Mouse (Mus musculus): ENCODE measurements around the gene Tax1bp1. TPM values are rescaled to one million over a fixed set of nuclear protein-coding genes. Genes with fewer than 3 reads are reported as not detected.
"Not testable (repeated sequence)": the region's sequence is repeated elsewhere in the genome, so short reads cannot be mapped to it uniquely, and the experiment has no call there.

The Tax1bp1 gene
- 115 and 158 TPM in 2 replicates for total RNA-seq (2015; ENCODE audit: low replicate concordance)
- total RNA-seq (2017; ENCODE audit: low replicate concordance), result 185 and 210 TPM in 2 replicates

DNA sequence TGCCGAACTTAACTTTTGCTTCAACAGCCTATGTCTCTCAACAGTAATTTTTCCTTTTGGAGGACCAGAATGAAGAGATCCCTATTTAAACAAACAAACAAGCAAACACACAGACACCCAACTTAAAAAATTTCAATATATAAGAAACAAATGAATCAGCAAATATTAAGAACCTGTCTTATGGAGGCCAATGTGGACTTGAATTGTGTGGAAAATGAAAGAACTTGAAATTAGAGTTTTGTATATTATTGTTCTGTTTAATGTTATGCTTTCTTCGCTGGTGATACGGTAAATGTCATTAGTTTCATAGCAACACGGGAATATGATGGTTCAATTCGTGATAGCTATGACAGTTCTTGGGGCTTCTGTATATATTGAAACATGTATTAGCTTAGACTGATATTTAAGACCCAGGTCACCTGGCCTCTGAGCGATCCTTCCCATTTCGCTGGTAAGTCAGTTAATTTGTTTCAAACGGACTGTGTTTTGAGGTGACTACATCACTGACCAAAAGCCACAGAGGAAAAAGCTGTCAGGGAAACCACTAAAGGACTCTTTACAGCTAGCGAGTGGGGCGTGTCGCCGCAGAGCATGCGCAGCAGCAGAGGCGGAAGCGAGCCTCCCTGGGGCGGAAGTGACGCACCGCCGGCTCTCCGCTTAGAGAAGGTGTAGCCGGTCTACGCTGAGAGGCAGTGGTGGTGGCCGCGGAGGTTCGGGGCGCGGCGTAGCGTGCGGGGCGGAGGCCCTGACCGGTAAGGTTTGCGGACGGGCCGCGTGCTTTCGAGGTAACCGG lies at the start of gene Tax1bp1:
Tax1bp1 (plus strand) TSS at position 626 of the 793 bp plus-strand sequence.
- ATAC-seq (replicated peaks; ENCODE audit: low FRiP score, poor library complexity, severe bottlenecking), result peak; percentile 96

DNA sequence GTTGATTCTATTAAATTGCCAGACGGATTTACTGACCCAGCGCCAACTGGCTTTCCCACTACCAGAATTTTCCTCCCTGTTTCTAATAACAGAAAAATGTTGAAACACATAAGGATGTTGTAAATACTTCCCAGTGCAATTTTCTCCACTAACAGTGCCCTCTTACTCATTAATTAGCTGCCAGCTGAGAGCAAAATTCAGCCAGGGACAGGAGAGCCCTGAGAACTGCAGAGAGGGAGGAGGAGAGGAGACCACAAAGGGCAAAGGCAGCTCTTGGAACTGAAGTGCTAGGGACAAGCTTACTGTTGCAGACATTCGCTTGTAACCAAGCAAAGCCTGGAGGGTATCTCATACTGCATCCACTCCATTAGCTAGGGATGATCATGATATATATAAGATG lies 45.9 kb upstream of the Tax1bp1 start:
- ATAC-seq (replicated peaks; ENCODE audit: low FRiP score, poor library complexity, severe bottlenecking), result no peak

DNA sequence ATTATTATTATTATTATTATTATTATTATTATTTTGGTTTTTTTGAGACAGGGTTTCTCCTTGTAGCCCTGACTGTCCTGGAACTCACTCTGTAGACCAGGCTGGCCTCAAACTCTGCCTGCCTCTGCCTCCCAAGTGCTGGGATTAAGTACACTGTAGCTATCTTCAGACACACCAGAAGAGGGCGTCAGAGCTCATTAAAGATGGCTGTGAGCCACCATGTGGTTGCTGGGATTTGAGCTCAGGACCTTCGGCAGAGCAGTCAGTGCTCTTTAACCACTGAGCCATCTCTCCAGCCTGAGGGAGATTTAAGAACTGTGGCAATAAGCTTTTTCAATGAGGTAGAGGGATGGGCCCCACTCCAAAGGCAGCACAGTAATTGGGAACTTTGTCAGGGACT lies 43.7 kb upstream of the Tax1bp1 start:
- ATAC-seq (replicated peaks; ENCODE audit: low FRiP score, poor library complexity, severe bottlenecking), result not testable (repeated sequence)

DNA sequence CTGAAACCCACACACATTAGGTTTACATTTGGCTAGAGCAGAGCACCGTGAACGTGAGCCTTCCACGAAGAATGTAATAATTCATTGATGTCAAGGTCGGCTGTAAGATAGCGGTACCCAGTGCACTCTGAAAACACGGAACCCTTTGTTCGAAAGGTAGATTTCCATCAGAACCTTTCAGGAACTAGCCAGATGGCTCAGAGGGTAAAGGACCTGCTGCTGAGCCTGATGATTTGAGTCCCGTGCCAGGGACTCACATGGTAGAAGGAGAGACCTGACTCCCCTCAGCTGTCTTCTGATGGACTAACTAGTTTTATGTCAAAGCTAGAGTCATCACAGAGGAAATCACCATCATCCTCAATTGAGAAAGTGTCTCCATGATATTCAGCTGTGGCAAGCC lies 41.7 kb upstream of the Tax1bp1 start:
- no peak for ATAC-seq (replicated peaks; ENCODE audit: low FRiP score, poor library complexity, severe bottlenecking)

DNA sequence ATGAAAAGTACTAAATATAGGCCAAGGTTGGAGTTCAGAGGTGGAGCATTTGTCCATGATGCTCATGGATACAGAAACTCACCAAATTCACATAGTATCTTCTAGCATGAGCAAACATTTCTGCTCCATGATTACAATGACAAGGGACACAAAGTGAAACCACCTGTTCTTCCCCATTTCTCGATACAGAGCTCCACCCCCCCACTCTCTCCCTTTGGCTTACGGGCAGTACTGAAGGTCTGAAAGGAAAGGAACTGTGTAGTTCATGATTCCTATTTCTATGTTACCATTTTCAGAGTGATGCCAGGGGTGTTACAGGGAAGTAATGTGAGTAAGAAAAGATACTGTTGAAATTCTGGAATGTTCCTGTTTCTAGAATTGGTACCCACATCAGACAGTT lies 41.0 kb upstream of the Tax1bp1 start:
- ATAC-seq (replicated peaks; ENCODE audit: low FRiP score, poor library complexity, severe bottlenecking), result no peak

DNA sequence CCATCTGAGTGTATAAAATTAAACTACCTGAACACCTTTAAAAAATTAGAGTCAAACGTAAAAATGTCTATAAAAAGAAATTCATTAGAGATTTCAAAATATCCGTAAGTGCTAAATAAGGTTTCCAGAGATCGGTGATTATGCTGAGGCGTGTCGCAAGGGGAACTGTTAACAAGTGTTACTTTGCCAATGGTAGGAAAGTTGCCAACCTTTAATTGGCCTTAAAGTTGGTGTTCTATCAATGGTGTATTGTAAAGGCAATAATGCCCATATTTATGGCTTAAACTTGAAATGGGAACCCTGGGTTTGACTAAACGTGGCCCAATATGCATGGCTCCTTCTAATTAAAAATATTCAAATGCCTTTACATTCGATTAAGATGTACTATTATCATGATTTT lies 39.8 kb upstream of the Tax1bp1 start:
- no peak for ATAC-seq (replicated peaks; ENCODE audit: low FRiP score, poor library complexity, severe bottlenecking)

DNA sequence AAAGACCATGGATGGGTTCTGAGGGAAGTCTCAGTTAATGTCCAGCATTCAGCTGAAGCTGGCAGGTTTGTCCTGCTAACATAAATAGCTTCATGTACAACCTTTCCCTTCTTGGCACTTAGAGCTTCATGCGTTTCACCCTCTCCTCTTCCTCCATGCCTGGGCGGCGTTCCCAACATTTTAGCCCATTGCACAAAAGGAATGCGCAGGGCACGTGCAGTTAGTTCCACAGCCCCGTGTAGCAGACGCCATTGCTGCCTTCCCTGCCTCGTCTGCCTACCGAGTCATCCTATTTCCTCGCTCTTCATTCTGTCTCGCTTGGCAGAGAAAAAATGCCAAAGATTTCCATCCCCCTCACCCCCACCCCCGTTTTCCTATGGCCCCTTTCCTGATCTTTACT lies 39.0 kb upstream of the Tax1bp1 start:
- ATAC-seq (replicated peaks; ENCODE audit: low FRiP score, poor library complexity, severe bottlenecking), result no peak

DNA sequence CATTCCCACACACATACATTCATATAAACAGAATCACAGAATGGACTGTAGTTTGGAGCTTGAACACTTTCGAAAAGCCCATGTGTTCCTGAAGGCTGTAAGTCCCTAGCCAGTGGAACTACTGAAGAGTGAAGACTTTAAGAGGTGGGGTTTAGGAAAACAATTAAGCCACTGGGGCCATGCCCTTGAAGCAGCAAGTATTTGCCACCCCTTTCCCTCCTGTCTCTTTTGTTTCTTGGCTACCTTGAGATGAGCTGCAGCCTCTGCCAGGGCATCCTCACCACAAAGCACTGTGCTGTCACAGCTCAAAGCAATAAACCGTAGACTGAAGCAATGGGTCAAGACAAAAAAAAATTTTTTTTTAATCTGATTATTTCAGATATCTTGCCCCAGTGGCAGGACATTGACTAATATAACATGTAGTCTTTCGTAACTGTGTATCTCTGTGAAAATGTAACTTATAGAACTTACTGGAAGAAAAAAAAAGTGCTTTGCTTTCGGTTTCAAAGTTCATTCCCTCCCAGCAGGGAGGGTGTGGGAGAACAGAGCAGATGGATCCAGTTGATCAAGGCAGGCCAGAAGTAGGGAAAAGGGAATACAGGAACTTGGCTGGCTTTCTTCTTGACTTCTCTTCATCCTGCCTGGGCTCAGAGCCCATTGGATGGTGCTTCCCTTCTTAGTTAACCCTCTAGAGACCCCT lies 38.2 kb upstream of the Tax1bp1 start:
- ATAC-seq (replicated peaks; ENCODE audit: low FRiP score, poor library complexity, severe bottlenecking), result no peak

DNA sequence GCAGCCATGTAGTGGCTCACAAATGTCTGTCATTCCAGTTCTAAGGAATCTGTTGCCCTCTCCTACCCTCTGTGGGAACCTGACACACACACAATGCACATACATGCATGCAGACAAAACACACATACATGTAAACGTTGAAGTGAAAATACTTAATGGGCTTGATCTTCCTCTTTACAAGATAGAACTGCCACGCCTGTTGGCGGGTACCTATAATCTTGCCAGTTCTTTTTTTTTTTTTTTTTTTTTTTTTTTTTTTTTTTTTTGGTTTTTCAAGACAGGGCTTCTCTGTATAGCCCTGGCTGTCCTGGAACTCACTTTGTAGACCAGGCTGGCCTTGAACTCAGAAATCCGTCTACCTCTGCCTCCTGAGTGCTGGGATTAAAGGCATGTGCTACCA lies 36.0 kb upstream of the Tax1bp1 start:
- ATAC-seq (replicated peaks; ENCODE audit: low FRiP score, poor library complexity, severe bottlenecking), result not testable (repeated sequence)

DNA sequence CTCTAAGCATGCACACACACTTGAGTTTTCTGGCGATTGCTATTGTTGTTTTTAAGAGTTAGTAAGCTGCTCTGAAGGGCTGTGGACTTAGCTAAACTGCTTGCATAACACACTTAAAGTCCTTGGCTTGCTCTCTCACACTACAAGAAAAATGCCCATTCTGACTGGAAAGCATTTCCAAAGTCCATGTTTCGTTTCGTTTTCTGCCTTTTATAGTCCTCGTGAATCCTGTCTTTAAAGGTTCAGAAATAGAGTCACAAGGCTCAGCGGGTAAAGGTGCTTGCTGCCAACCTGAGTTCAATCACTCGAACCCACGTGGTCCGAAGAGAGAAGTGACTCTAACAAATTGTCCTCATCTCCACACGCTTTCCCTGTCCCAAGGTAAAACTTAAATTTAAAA lies 34.0 kb upstream of the Tax1bp1 start:
- no peak for ATAC-seq (replicated peaks; ENCODE audit: low FRiP score, poor library complexity, severe bottlenecking)

DNA sequence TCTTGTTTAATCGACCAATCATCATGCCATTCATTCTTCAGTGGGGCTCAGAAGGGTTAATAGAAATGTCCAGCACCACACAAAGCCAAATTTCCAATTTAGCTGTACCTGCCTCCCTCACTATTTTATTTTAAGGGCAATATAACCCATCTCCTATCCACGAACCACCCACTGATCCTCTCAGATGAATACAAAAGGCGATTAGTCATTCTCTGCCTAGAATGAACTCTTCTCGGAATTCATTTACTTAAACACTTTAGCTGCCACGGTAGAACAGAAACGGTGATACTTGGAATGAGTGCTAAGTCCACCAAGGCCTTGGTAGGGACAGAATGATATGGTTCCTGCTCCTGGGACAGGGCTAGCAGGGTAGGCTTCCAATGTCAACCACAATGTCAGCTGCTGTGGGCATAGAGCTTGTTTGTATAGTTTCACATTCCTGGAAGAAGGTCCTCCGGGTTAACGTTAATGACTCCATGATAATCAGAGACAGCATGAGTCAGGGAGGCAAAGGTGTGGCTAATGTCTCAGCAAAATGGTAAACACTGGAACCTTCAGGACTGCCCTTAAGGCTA lies 33.0 kb upstream of the Tax1bp1 start:
- no peak for ATAC-seq (replicated peaks; ENCODE audit: low FRiP score, poor library complexity, severe bottlenecking)

DNA sequence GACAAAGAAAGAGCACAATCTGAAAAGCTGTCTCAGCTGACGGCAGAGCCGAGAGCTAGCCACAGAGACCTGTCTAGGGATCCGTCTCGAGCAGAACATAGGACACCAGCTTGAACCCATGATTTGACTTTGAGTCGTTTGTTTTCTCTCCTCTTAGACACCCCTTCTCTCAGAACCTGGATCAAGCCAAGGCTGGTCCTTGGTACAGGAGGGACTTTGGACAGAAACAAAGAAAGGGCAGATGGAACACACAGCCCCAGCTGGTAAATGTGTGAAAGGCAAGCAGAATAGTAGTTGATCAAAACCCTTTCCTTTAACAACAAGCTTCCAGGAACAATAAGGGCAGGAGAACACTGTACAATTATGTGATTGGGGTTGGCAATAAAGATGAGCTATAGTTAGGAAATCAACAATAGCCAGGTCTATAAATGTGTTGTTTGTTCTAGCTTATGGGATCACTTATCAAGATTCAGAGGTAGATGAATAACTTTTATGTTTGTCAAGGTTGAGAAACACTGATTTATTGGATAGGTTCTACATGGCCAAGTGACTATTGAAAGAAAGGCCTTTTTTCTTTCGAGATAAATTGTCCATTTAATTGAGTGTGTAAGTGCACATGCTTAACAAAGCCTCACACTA lies 31.6 kb upstream of the Tax1bp1 start:
- ATAC-seq (replicated peaks; ENCODE audit: low FRiP score, poor library complexity, severe bottlenecking), result no peak

DNA sequence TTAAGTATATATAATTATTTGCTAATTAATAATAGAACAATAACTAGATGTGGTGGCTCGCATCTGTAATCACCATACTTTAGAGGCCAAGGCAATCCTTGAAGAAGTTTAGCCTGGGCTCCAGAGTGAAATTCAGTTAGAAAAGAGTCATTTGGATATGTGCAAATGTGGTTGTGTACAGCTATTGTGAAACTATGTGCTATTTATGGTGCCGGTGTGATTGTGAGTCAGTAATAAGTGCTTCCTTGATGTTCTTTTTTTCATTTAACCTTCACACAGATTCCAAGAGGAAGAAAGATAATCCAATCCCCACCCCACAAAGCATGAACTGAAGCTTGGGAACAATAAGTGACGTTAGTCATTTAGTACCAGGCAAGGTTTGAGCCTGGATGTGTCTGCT lies 30.9 kb upstream of the Tax1bp1 start:
- ATAC-seq (replicated peaks; ENCODE audit: low FRiP score, poor library complexity, severe bottlenecking), result no peak

DNA sequence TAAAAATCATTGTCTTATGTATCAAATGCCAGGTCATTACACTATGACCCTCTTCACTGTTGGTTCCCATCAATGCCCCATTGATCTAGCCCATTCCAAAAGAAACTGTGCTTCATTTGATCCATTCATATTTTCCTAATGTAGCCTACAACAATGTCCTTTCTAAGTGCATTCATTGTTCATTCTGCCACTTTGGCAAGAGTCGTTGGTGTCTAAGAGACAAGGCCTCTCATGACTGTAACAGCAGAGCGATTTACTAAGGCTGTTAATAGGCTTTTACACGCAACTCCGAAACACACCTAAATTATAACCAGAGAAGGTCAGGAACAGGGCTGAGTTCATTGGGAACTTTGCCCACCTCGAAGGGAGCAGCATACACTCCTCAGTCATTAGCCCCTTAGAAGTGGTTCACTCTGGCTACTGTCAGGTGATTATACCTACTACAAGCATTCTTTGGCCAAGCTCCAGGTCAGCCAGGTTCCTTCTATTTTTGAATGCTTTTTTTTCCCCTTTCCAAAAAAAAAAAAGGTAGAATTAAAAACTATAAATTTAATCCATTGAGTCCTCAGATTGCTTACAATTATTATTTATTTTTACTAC lies 26.5 kb upstream of the Tax1bp1 start:
- ATAC-seq (replicated peaks; ENCODE audit: low FRiP score, poor library complexity, severe bottlenecking), result no peak

DNA sequence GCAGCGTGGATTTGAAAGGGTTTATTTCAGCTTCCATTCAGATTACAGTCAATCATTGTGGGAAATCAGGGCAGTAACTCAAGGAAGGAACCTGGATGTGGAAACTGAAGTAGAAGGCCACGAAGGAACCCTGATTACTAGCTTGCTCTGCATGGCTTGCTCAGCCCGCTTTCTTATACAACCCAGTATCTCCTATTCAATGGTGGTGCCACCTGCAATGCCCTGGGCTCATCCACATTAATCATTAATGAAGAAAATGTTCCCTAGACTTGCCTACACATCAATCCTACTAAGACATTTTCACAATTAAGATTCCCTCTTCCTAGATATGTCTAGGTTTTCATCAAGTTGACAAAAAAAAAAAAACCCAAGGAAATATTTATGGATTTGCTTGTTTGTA lies 23.2 kb upstream of the Tax1bp1 start:
- no peak for ATAC-seq (replicated peaks; ENCODE audit: low FRiP score, poor library complexity, severe bottlenecking)

DNA sequence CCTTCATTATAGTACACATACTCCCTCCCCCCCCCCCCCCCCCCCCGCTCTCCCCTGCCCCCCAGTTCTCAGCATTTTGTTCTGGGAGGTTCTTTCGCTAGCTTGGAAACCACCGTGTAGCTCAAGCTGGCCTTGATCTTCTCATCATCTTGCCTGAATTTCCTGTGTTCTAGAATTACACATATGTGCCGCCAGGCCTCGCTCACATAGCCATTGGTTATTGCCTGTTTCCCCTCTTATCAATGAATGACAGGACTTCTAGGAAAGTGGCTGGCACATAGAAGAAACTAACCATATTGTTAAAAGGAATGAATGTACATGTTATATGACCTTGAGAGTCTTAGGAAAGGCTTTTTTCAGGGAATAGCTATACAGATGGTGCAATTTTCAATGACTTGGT lies 21.7 kb upstream of the Tax1bp1 start:
- ATAC-seq (replicated peaks; ENCODE audit: low FRiP score, poor library complexity, severe bottlenecking), result no peak

DNA sequence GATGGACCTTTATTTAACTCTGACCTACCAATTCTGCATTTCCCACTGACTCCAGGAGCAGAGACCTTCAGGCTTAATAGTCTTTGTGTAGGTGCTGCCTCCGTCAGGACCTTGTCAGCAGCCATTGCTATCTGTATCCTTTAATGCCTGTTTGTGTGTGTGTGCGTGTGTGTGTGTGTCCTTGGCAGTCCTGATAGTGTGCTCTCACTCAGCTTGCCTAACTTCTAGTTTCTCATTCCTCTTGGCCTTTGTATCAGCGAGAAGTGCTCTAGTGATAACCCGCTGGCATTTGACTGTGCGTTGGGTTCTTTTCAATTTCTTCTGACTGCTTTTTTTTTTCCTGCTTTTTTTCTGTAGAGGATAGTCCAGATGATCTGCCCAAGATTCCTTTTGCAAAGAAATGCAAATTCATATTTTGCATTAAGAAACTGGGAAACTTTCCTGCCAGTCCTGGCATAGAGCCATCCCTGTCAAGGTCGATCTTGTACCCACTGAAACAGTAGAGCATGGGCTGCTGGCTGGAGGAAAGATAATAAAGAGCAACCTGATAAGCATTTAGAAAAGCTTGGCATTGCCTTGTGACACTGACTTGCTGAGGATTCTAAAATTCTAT lies 21.0 kb upstream of the Tax1bp1 start:
- no peak for ATAC-seq (replicated peaks; ENCODE audit: low FRiP score, poor library complexity, severe bottlenecking)

DNA sequence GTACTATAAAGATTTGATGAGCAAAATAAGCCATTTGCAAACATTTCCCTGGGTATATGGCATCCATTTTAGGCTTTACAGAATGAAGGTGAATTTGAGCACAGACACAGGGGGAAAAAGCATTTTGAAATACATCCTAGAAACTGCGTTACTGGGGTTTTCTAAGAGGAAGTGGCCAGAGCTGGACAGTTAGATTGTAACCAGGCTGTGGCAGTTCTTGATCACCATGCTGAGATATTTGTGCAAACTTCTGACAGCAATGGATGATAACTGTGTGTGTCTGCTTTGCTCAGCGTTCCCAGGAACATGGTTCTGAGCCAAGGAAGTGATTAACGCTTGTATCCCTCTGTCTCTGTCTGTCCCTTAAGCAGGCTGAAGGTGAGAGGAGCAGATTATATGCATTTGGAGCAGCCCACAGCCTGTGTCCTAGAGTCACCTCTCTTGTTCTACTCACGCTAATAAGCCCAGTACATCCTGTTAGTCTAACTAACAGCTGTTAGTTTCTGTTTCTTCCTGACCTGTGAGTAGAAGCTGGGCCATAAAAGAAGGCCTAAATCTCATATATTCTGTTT lies 15.5 kb upstream of the Tax1bp1 start:
- no peak for ATAC-seq (replicated peaks; ENCODE audit: low FRiP score, poor library complexity, severe bottlenecking)

DNA sequence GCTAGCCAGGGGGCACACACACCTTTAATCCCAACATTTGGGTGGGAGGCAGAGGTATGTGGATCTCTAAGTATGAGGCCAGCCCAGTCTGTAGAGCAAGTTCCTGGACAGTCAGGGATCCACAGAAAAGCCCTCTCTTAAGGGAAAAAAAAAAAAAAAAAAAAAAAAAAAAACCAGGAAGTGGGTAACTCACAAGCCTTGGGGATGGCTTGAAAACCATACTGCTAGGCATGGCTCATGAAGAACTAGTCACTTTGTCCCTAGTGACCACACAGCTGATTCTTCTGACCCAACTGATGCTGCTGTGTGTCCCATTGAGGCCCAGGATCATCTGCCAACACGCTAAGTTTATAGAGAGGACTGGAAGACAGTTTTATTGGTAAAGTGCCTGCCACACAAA lies 14.5 kb upstream of the Tax1bp1 start:
- ATAC-seq (replicated peaks; ENCODE audit: low FRiP score, poor library complexity, severe bottlenecking), result no peak
